Mouse (Mus musculus): Measurements from ENCODE around the gene Ren1. TPM values are rescaled to one million over a fixed set of nuclear protein-coding genes. Genes with fewer than 3 reads are reported as not detected.

Ren1 gene
- polyA plus RNA-seq (2012; rRNA removed): 8.1 and 8.3 TPM in 2 replicates

GRCm38 (mm10) chr1:133350210-133350609 lies at the start of gene Ren1:
TSS of gene Ren1 (plus strand) at chr1:133350510.

GRCm38 (mm10) chr1:133309652-133310267 lies 40.5 kb upstream of the Ren1 start, which contains the start of gene Golt1a:
TSS of gene Golt1a (plus strand) at chr1:133309800.

DNA sequence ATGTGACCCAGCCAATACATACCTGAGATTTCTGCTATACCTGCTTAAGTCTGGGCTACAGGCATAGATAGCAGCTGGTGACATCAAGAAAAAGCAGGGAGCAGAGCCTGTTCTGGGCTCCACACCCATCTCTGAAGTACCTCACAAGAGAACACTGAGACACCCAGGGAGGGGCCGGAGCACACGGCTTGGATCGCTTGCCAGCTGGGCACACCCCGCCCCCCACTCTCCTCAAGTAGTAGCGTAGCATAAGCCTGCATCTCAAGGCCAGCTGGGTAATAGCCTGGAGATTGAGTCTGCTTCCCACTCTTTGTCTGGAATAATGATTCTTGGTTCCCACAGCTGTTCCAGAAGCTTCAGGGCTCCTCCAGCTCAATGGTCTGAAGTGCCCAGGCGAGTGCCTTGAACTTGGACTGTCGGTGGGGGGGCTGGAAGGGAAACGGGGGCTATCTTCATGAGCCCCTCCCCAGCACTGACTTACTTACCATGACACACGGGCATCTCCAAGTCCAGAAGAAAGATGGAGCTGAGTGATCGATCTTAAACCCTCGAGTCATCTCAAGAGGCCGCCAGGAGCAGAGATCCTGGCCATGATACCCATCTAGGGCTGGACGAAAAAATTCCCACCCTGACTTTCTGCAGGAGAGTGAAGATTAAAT lies 28.9 kb upstream of the Ren1 start, which contains the start of gene Kiss1:
TSS of gene Kiss1 (plus strand) at position 609 of the 659 bp plus-strand sequence.

GRCm38 (mm10) chr1:133363276-133364021 lies 13.1 kb downstream of the Ren1 start, which contains the start of gene Etnk2:
TSS of gene Etnk2 (plus strand) at chr1:133363572.

Other genes with a start within 250 kb of the Ren1 start
- 22.3 and 32.7 TPM in 2 replicates for gene Ppp1r15b, start 219.4 kb upstream of the Ren1 start, polyA plus RNA-seq (2012; rRNA removed)
- 26.8 and 33.3 TPM in 2 replicates for gene Plekha6, start 186.3 kb upstream of the Ren1 start, polyA plus RNA-seq (2012; rRNA removed)
- gene Golt1a, start 40.7 kb upstream of the Ren1 start, polyA plus RNA-seq (2012; rRNA removed): 0.79 and 2.6 TPM in 2 replicates
- gene Kiss1, start 28.6 kb upstream of the Ren1 start, polyA plus RNA-seq (2012; rRNA removed): 2.6 and 2.9 TPM in 2 replicates
- gene Etnk2, start 13.1 kb downstream of the Ren1 start, polyA plus RNA-seq (2012; rRNA removed): 43.0 and 54.1 TPM in 2 replicates
- 65.4 and 71.7 TPM in 2 replicates for gene Sox13, start 73.9 kb downstream of the Ren1 start, polyA plus RNA-seq (2012; rRNA removed)

All from ovary, adult 2 months (tissue).